Mouse (Mus musculus): ENCODE data around the gene Mysm1. TPM values are rescaled to one million over a fixed set of nuclear protein-coding genes. Genes with fewer than 3 reads are reported as not detected.
A peak's percentile ranks its signal among the peaks of the same experiment; 100 is the strongest.

The Mysm1 gene
- polyA plus RNA-seq, 1 experiment from 2014 or later, result 30.6 TPM

- Histone ChIP-seq H3K4me3 (no peak overlapping the region), H3K36me3 (replicated peaks) (no peaks in the 10 kb centered on the region), H3K27ac (no peak overlapping the region), H3K4me1 (no peaks in the 10 kb centered on the region), H3K4me2 (no peak overlapping the region), H3K9me3 (no peaks in the 10 kb centered on the region), H3K27me3 (replicated peaks) (no peaks in the 10 kb centered on the region), H3K9ac (no peak overlapping the region)
- no peak for ATAC-seq (replicated peaks)
- 73% methylated on average over 6 of the region's 6 CpGs for WGBS
These were observed 26.4 kb upstream of the Mysm1 start for GRCm38 (mm10) chr4:95005251-95005830.

DNA sequence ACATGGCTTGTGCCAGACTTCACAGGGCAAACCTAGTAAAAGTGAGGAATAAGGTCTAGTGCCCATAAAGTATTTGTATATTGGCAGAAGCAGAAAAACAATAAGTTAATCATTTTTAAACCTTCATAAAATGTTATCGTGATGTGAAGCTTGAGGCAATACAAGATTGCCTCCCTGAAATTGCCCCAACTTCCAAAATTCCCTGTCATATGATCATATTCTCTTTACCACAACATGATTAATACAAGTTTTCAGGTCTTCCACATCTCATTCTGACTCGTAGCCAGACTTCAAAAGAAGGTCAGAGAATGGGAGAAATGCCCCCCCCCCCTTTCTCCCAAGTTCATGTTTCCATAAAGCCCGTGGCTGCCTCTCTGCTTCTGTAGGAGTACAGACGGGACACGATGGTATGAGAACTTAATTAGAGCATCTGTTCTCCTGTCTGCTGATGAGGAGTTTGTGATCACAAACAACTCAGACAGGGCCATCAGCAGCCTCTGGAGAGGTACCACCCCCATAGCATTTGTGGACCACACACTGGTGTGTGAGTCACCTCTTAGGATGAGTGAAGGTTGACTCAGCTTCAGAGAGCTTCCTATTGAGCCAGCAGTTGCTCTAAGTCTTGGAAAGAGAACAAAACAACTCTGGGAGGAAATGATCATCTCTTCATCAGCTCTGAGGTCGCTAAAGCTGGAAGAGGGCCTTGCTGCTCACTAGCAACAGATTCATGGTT, 22.3 kb upstream of the Mysm1 start:
- WGBS, result 71% methylated on average over 6 of the region's 6 CpGs
- Histone ChIP-seq H3K36me3 (replicated peaks) (no peaks in the 10 kb centered on the region), H3K27me3 (replicated peaks) (no peaks in the 10 kb centered on the region), H3K4me1 (no peaks in the 10 kb centered on the region), H3K9ac (no peak overlapping the region), H3K9me3 (no peaks in the 10 kb centered on the region), H3K27ac (no peak overlapping the region), H3K4me2 (no peak overlapping the region), H3K4me3 (no peak overlapping the region)
- ATAC-seq (replicated peaks), result no peak

GRCm38 (mm10) chr4:95000147-95000546, 21.2 kb upstream of the Mysm1 start:
- no peak for ATAC-seq (replicated peaks)
- no peak overlapping the region for H3K4me3 ChIP-seq
- no peak overlapping the region for H3K9ac ChIP-seq
- H3K36me3 ChIP-seq (replicated peaks), result no peaks in the 10 kb centered on the region
- 79% methylated on average over 1 of the region's 1 CpGs for WGBS
- no peaks in the 10 kb centered on the region for H3K27me3 ChIP-seq (replicated peaks)
- no peaks in the 10 kb centered on the region for H3K4me1 ChIP-seq
- no peak overlapping the region for H3K4me2 ChIP-seq
- H3K27ac ChIP-seq, result no peak overlapping the region
- no peaks in the 10 kb centered on the region for H3K9me3 ChIP-seq

GRCm38 (mm10) chr4:94999249-94999648, 20.3 kb upstream of the Mysm1 start:
- H3K9ac ChIP-seq, result no peak overlapping the region
- no peak for ATAC-seq (replicated peaks)
- no peak overlapping the region for H3K27ac ChIP-seq
- H3K4me3 ChIP-seq, result no peak overlapping the region
- no peaks in the 10 kb centered on the region for H3K4me1 ChIP-seq
- no peaks in the 10 kb centered on the region for H3K27me3 ChIP-seq (replicated peaks)
- H3K4me2 ChIP-seq, result no peak overlapping the region
- H3K36me3 ChIP-seq (replicated peaks), result no peaks in the 10 kb centered on the region
- WGBS, result 58% methylated on average over 3 of the region's 3 CpGs
- no peaks in the 10 kb centered on the region for H3K9me3 ChIP-seq

DNA sequence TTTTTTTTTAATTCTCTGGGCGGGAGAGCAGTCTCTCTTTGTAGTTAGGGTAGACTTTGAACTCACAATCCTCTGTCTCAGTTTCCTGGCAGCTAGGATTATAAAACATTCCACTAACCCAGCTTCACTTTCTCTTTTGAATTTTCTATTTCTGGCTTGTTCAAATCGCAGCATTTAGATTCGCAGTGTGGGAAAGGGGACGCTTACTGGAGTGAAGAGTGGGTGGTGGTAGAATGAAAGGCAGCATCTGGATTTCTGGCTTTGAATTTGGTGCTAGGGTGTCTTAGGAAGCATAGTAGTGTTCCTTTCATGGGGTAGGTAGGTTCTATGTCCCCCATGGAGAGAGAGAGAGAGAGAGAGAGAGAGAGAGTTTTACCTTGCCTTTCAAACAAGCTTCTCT, 17.0 kb upstream of the Mysm1 start:
- 71% methylated on average over 4 of the region's 4 CpGs for WGBS
- Histone ChIP-seq H3K4me2 (no peak overlapping the region), H3K4me3 (no peak overlapping the region), H3K27me3 (replicated peaks) (no peaks in the 10 kb centered on the region), H3K9ac (no peak overlapping the region), H3K36me3 (replicated peaks) (no peaks in the 10 kb centered on the region), H3K9me3 (no peaks in the 10 kb centered on the region), H3K27ac (no peak overlapping the region), H3K4me1 (no peaks in the 10 kb centered on the region)
- no peak for ATAC-seq (replicated peaks)

DNA sequence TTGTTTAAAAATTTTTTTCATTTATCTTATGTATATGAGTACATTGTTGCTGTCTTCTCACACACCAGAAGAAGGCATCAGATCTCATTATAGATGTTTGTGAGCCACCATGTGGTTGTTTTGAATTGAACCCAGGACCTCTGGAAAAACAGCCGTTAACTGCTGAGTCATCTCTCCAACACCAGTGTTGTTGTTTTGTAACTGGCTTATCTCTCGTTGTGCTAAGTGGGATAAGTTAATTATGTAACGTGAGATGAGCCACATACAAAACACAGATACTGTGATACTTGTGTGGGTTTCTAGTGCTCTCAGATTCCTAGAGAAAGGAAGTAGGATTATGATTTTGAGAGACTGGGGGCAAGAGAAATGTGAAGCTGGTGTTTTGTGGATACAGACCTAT, 11.3 kb upstream of the Mysm1 start:
- Histone ChIP-seq H3K9ac (no peak overlapping the region), H3K4me2 (no peak overlapping the region), H3K9me3 (no peaks in the 10 kb centered on the region), H3K36me3 (replicated peaks) (no peaks in the 10 kb centered on the region), H3K27me3 (replicated peaks) (no peaks in the 10 kb centered on the region), H3K27ac (no peak overlapping the region), H3K4me3 (no peak overlapping the region), H3K4me1 (no peaks in the 10 kb centered on the region)
- 68% methylated on average over 3 of the region's 3 CpGs for WGBS
- ATAC-seq (replicated peaks), result no peak

GRCm38 (mm10) chr4:94987725-94988124, 8.8 kb upstream of the Mysm1 start:
- Histone ChIP-seq H3K4me2 (no peak overlapping the region), H3K36me3 (replicated peaks) (no peaks in the 10 kb centered on the region), H3K27me3 (replicated peaks) (no peaks in the 10 kb centered on the region), H3K9me3 (no peaks in the 10 kb centered on the region), H3K9ac (no peak overlapping the region), H3K27ac (no peak overlapping the region), H3K4me1 (no peaks in the 10 kb centered on the region), H3K4me3 (no peak overlapping the region)
- 16% methylated on average over 4 of the region's 4 CpGs for WGBS
- no peak for ATAC-seq (replicated peaks)

GRCm38 (mm10) chr4:94979500-94979915, 608 bp upstream of the Mysm1 start:
- 43% methylated on average over 4 of the region's 4 CpGs for WGBS
- Histone ChIP-seq H3K9ac (peak overlapping the region; percentile 68), H3K27me3 (replicated peaks) (no peaks in the 10 kb centered on the region), H3K27ac (peak overlapping the region; percentile 85), H3K4me1 (peaks cover 28% of the 10 kb centered on the region), H3K4me3 (peak overlapping the region; percentile 55), H3K4me2 (peak overlapping the region; percentile 76), H3K9me3 (no peaks in the 10 kb centered on the region), H3K36me3 (replicated peaks) (no peaks in the 10 kb centered on the region; the same call in 1 of the 2 replicates)
- peak; percentile 65 for ATAC-seq (replicated peaks)

- Histone ChIP-seq H3K9me3 (no peaks in the 10 kb centered on the region), H3K36me3 (replicated peaks) (peaks cover 11% of the 10 kb centered on the region), H3K27me3 (replicated peaks) (no peaks in the 10 kb centered on the region), H3K4me3 (no peak overlapping the region), H3K9ac (no peak overlapping the region), H3K4me2 (no peak overlapping the region), H3K4me1 (peaks cover 22% of the 10 kb centered on the region), H3K27ac (no peak overlapping the region)
- ATAC-seq (replicated peaks), result no peak
- WGBS, result 88% methylated on average over 2 of the region's 2 CpGs
These were observed 5.6 kb downstream of the Mysm1 start for GRCm38 (mm10) chr4:94973321-94973720.

DNA sequence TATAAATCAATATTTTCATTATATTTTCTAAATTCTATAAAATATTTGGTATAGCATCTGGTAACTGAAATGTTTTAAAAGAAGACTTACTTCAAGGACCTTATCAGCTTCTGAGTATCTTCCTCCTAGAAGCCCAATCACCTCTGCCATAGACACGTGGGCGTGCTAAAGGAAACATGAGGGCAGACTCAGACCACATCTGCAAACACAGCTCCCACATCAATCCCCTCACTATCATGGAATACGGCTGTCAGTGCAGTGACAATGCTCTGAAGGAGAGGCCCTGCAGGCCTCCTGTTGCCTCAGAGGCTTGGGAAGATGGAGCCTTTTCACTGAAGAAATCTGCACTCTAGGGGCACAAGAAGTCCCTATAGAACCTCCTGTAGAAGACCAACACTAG, 26.1 kb downstream of the Mysm1 start:
- H3K9ac ChIP-seq, result no peak overlapping the region
- no peak overlapping the region for H3K27ac ChIP-seq
- no peaks in the 10 kb centered on the region for H3K27me3 ChIP-seq (replicated peaks)
- H3K9me3 ChIP-seq, result no peaks in the 10 kb centered on the region
- WGBS, result 95% methylated on average over 3 of the region's 3 CpGs
- no peak overlapping the region for H3K4me3 ChIP-seq
- H3K4me2 ChIP-seq, result no peak overlapping the region
- ATAC-seq (replicated peaks), result no peak
- H3K36me3 ChIP-seq (replicated peaks), result peaks cover 35% of the 10 kb centered on the region
- H3K4me1 ChIP-seq, result no peaks in the 10 kb centered on the region

DNA sequence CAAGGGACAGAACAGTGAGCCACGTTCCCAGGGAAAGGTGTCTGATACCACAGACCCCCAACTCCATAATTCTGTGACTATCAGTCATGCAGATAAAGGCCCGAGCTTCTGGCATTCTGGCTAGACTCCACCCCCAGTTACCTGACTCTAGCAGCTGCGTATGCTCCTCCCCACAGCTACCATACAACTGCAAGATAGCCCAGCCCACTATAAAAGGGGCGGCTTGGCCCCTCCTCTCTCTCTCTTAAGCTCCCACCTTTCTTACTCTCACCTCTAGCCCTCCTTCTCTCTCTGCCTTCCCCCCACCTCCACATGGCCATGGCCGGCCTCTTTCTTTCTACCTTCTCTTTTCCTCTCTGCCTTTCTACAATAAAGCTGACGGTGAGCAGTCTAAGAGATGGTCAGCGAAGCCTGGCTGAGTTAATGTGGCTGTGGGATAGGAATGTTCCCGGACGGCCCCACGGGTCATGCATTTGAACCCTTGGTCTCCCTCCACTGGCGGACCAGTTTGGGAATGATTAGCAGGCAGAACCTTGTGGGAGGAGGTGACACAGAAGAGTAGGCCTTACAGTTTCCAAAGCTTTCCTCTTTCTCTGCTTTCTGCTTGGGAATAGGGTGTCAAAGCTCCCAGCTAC, 37.6 kb downstream of the Mysm1 start:
- no peak overlapping the region for H3K4me2 ChIP-seq
- no peak for ATAC-seq (replicated peaks)
- no peaks in the 10 kb centered on the region for H3K4me1 ChIP-seq
- no peaks in the 10 kb centered on the region for H3K9me3 ChIP-seq
- no peak overlapping the region for H3K9ac ChIP-seq
- no peak overlapping the region for H3K4me3 ChIP-seq
- no peak overlapping the region for H3K27ac ChIP-seq
- peaks cover 7% of the 10 kb centered on the region; the same call in 1 of the 2 replicates for H3K36me3 ChIP-seq (replicated peaks)
- no peaks in the 10 kb centered on the region for H3K27me3 ChIP-seq (replicated peaks)
- WGBS, result 85% methylated on average over 11 of the region's 11 CpGs

DNA sequence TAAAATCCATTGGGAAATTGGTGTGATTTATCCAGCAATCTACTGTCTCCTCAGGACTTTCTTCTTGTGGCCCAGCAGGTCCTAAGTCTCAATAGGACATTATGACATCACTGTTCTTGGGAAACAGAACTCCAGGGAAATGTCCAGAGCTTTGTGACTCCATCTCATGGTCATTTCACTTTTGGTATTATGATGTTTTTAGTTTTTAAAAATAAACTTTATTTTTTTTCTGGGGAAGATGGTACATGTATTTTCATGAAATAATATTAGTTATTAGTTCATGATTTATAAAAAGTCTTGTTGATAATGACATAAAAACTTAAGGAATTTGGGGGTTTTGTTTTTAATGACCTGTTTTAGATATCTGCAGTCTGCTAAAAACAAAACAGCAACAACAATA, 50.2 kb downstream of the Mysm1 start, which contains the start of gene Eqtn:
Gene Eqtn, minus strand, starts transcription at position 101 of the 400 bp plus-strand sequence.
- H3K4me2 ChIP-seq, result no peak within 1 kb of the TSS

More for the DNA sequence above, 50.2 kb downstream of the Mysm1 start, which contains the start of gene Eqtn:
- Histone ChIP-seq H3K9me3 (no peaks in the 10 kb centered on the region), H3K36me3 (replicated peaks) (no peaks in the 10 kb centered on the region), H3K27ac (no peak within 1 kb of the TSS), H3K4me3 (no peak within 1 kb of the TSS), H3K4me1 (no peaks in the 10 kb centered on the region), H3K9ac (no peak within 1 kb of the TSS), H3K27me3 (replicated peaks) (no peaks in the 10 kb centered on the region)
- no peak for ATAC-seq (replicated peaks)
